ENCODE assay signal across 8 mouse cellular contexts in genomic region chr1:34678734-34679068, GRCm38 (mm10).
DNase-seq lines count a peak whose midpoint lies in the region; ATAC-seq and TF ChIP-seq lines count a peak whose summit lies in the region.

No protein-coding gene starts in this region.

- no peak overlapping the region for H3K9ac ChIP-seq in lung, postnatal 0 days (replicated peaks; ENCODE audit: low read depth)
- peak overlapping the region; percentile 51 for H3K9ac ChIP-seq in forebrain, embryonic 12.5 days
- H3K9ac ChIP-seq in neural tube, embryonic 15.5 days (replicated peaks), result peak overlapping the region; percentile 48

- no peaks in the 10 kb centered on the region for H3K9me3 ChIP-seq in lung, postnatal 0 days (ENCODE audit: low read length)
- no peaks in the 10 kb centered on the region for H3K9me3 ChIP-seq in forebrain, embryonic 12.5 days
- H3K9me3 ChIP-seq in limb, embryonic 10.5 days (replicated peaks), result no peaks in the 10 kb centered on the region
- H3K9me3 ChIP-seq in neural tube, embryonic 15.5 days (replicated peaks), result no peaks in the 10 kb centered on the region

- no peak for DNase-seq in lung, postnatal 0 days (ENCODE audit: low spot score)
- DNase-seq in lung, postnatal 4 days, result no peak
- peak; percentile 39 for DNase-seq in limb, embryonic 10.5 days (ENCODE audit: low spot score)
- no peak for DNase-seq in thymus, postnatal 10 days (ENCODE audit: low spot score in 2 of 2)

- whole genome bisulfite sequencing in lung, postnatal 0 days, result 1% methylated on average over 8 of the region's 9 CpGs
- WGBS in forebrain, embryonic 12.5 days, result 3% methylated on average over 9 of the region's 9 CpGs
- 1% methylated on average over 9 of the region's 9 CpGs for WGBS in limb, embryonic 10.5 days
- WGBS in neural tube, embryonic 15.5 days, result 0% methylated on average over 9 of the region's 9 CpGs

- peak overlapping the region; percentile 66 for H3K4me2 ChIP-seq in lung, postnatal 0 days (replicated peaks; ENCODE audit: low read depth, low read length)
- peak overlapping the region; percentile 87 for H3K4me2 ChIP-seq in forebrain, embryonic 12.5 days
- peak overlapping the region; percentile 98 for H3K4me2 ChIP-seq in neural tube, embryonic 15.5 days

- TF ChIP-seq EP300 in lung, postnatal 0 days (IDR thresholded peaks at IDR 0.05), result no peak

- no peak overlapping the region for H3K27ac ChIP-seq in lung, postnatal 0 days (ENCODE audit: low read length)
- no peak overlapping the region for H3K27ac ChIP-seq in forebrain, embryonic 12.5 days
- no peak overlapping the region for H3K27ac ChIP-seq in limb, embryonic 10.5 days
- peak overlapping the region; percentile 71; the same call in 1 of the 2 replicates for H3K27ac ChIP-seq in neural tube, embryonic 15.5 days (replicated peaks)

- H3K36me3 ChIP-seq in lung, postnatal 0 days (ENCODE audit: insufficient read depth, low read length), result no peaks in the 10 kb centered on the region
- H3K36me3 ChIP-seq in forebrain, embryonic 12.5 days (replicated peaks), result no peaks in the 10 kb centered on the region
- H3K36me3 ChIP-seq in limb, embryonic 10.5 days, result no peaks in the 10 kb centered on the region
- H3K36me3 ChIP-seq in neural tube, embryonic 15.5 days, result no peaks in the 10 kb centered on the region

- H3K4me1 ChIP-seq in lung, postnatal 0 days (ENCODE audit: insufficient read depth, low read depth, low read length), result peaks cover 4% of the 10 kb centered on the region; the same call in 1 of the 2 replicates
- peaks cover 13% of the 10 kb centered on the region for H3K4me1 ChIP-seq in forebrain, embryonic 12.5 days
- H3K4me1 ChIP-seq in limb, embryonic 10.5 days, result peaks cover 17% of the 10 kb centered on the region
- H3K4me1 ChIP-seq in neural tube, embryonic 15.5 days, result peaks cover 29% of the 10 kb centered on the region

- peaks cover 17% of the 10 kb centered on the region; the same call in 1 of the 2 replicates for H3K27me3 ChIP-seq in lung, postnatal 0 days (replicated peaks; ENCODE audit: insufficient read depth, low read length)
- peaks cover 58% of the 10 kb centered on the region for H3K27me3 ChIP-seq in forebrain, embryonic 12.5 days
- H3K27me3 ChIP-seq in limb, embryonic 10.5 days (ENCODE audit: low read depth, poor library complexity, severe bottlenecking), result peaks cover 62% of the 10 kb centered on the region
- peaks cover 29% of the 10 kb centered on the region for H3K27me3 ChIP-seq in neural tube, embryonic 15.5 days (replicated peaks)

- H3K4me3 ChIP-seq in lung, postnatal 0 days (ENCODE audit: low read depth, low read length), result peak overlapping the region; percentile 29; the same call in 1 of the 2 replicates
- H3K4me3 ChIP-seq in forebrain, embryonic 12.5 days (replicated peaks), result peak overlapping the region; percentile 48
- peak overlapping the region; percentile 60 for H3K4me3 ChIP-seq in limb, embryonic 10.5 days
- H3K4me3 ChIP-seq in neural tube, embryonic 15.5 days (replicated peaks), result peak overlapping the region; percentile 55

- no peak for TF ChIP-seq CTCF in lung, postnatal 0 days (IDR thresholded peaks at IDR 0.05)

- no peak for ATAC-seq in lung, postnatal 0 days
- ATAC-seq in forebrain, embryonic 12.5 days (ENCODE audit: low FRiP score), result no peak
- peak; percentile 52; the same call in 1 of the 2 replicates for ATAC-seq in neural tube, embryonic 15.5 days (ENCODE audit: low FRiP score)
- no peak for ATAC-seq in granulocyte monocyte progenitor cell, adult 5-6 weeks (replicated peaks; ENCODE audit: poor library complexity, severe bottlenecking)
- ATAC-seq in frontal cortex, adult (ENCODE audit: low TSS enrichment), result no peak
